In genomic region chr6:116637496-116637895, GRCm38 (mm10) we compare ENCODE assay signal across 24 mouse cellular contexts. TPM values are rescaled to one million over a fixed set of nuclear protein-coding genes. Genes with fewer than 3 reads are reported as not detected.
DNase-seq lines count a peak whose midpoint lies in the region; ATAC-seq and TF ChIP-seq lines count a peak whose summit lies in the region.
"Had no signal": no experiment of that assay in that cellular context is flagged by ENCODE, and none has a peak within 500 bp of the region (broad histone marks: within the 10 kb centered on the region; RNA-seq: fewer than 3 reads in every experiment).

No protein-coding gene starts in this region.

- no peaks in the 10 kb centered on the region for H3K9me3 ChIP-seq in liver, postnatal 0 days (ENCODE audit: low read length)
- H3K9me3 ChIP-seq: liver, embryonic 15.5 days; midbrain, embryonic 15.5 days had no signal

- H3K27me3 ChIP-seq in liver, postnatal 0 days (ENCODE audit: insufficient read depth, low read length), result no peaks in the 10 kb centered on the region
- H3K27me3 ChIP-seq: liver, embryonic 15.5 days; midbrain, embryonic 15.5 days had no signal

- no peak for ATAC-seq in liver, postnatal 0 days
- ATAC-seq: forebrain, embryonic 14.5 days; hindbrain, postnatal 0 days; midbrain, embryonic 15.5 days had no signal

- no peaks in the 10 kb centered on the region; the same call in 1 of the 2 replicates for H3K36me3 ChIP-seq in liver, postnatal 0 days (replicated peaks; ENCODE audit: insufficient read depth, low read length)
- H3K36me3 ChIP-seq: liver, embryonic 15.5 days; midbrain, embryonic 15.5 days had no signal

- intact Hi-C loops in heart, postnatal 36 days (cut with DNase I), result no loop called here

- peaks cover 33% of the 10 kb centered on the region for H3K4me1 ChIP-seq in liver, postnatal 0 days (ENCODE audit: insufficient read depth)
- H3K4me1 ChIP-seq: midbrain, embryonic 15.5 days had no signal

- no peak overlapping the region; the same call in 1 of the 2 replicates for H3K9ac ChIP-seq in liver, postnatal 0 days (replicated peaks)
- H3K9ac ChIP-seq: liver, embryonic 15.5 days; midbrain, embryonic 15.5 days had no signal

- no peak overlapping the region for H3K4me3 ChIP-seq in liver, postnatal 0 days (ENCODE audit: low read depth, low read length)
- H3K4me3 ChIP-seq: left cerebral cortex, adult 2 months; liver, embryonic 15.5 days; midbrain, embryonic 15.5 days had no signal

- WGBS in liver, postnatal 0 days (ENCODE audit: insufficient replicate concordance), result 66% methylated on average over 5 of the region's 5 CpGs

- no peak overlapping the region for H3K4me2 ChIP-seq in liver, postnatal 0 days (ENCODE audit: low read depth, low read length)
- H3K4me2 ChIP-seq: liver, embryonic 15.5 days; midbrain, embryonic 15.5 days had no signal

- no peak for TF ChIP-seq CTCF in liver, postnatal 0 days (IDR thresholded peaks at IDR 0.05; ENCODE audit: low read depth)

- peak; percentile 56 for DNase-seq in adrenal gland, postnatal 10 days
- DNase-seq in adrenal gland, adult 8-10 months, result no peak
- DNase-seq in heart, adult 18-20 months, result peak; percentile 66 to 78
- no peak for DNase-seq in heart, postnatal 36 days
- DNase-seq in liver, postnatal 0 days, result no peak
- no peak for DNase-seq in liver
- peak; percentile 57 for DNase-seq in skeletal muscle tissue, adult 2 months (ENCODE audit: low read depth, low spot score)
- DNase-seq in MN1 (ENCODE audit: low spot score), result no peak
- DNase-seq: cerebellum, adult 11-12 months; cerebellum, postnatal 36 days; kidney, adult 11 months; kidney, postnatal 14 days; thymus, postnatal 14 days had no signal

- no peak for TF ChIP-seq EP300 in liver, postnatal 0 days (IDR thresholded peaks at IDR 0.05; ENCODE audit: low read depth)

- H3K27ac ChIP-seq in liver, postnatal 0 days (ENCODE audit: low read depth), result peak overlapping the region; percentile 97
- H3K27ac ChIP-seq: hindbrain, postnatal 0 days; left cerebral cortex, adult 2 months; midbrain, embryonic 15.5 days had no signal

RNA-seq across cellular contexts. Expression of gene Zfp422, which starts 8.7 kb away (rescaled TPM):
- total RNA-seq in adrenal gland, postnatal 10 days (2021), result 10 to 100 TPM; 26.2 to 27.4 TPM
- total RNA-seq in adrenal gland, adult 8-10 months (2022), result 10 to 100 TPM; 18.0 to 21.8 (median 20.2) TPM
- 10 to 100 TPM; 16.1 to 19.7 TPM for total RNA-seq in heart, adult 18-20 months (2021)
- total RNA-seq in heart, postnatal 36 days (2021), result 10 to 100 TPM; 18.2 to 19.3 TPM
- polyA plus RNA-seq in liver, postnatal 0 days (2015; fragmentation: Nextera tagmentation; extraction: Ambion mirVana), result 26.2 and 26.7 TPM in 2 replicates
- total RNA-seq: MEL had no signal

RNA-seq across cellular contexts. Expression of gene Depp1, which starts 12.9 kb away (rescaled TPM):
- 100 to 1,000 TPM in 1 of 2 experiments, 10 to 100 TPM in 1; 27.8 to 111 TPM for total RNA-seq in adrenal gland, postnatal 10 days (2021)
- 1 to 10 TPM; 2.2 to 5.3 (median 4.0) TPM for total RNA-seq in adrenal gland, adult 8-10 months (2022)
- total RNA-seq in heart, adult 18-20 months (2021), result 10 to 100 TPM; 84.2 to 90.4 TPM
- 10 to 100 TPM; 60.4 to 63.7 TPM for total RNA-seq in heart, postnatal 36 days (2021)
- 103 and 122 TPM in 2 replicates for polyA plus RNA-seq in liver, postnatal 0 days (2015; fragmentation: Nextera tagmentation; extraction: Ambion mirVana)
- total RNA-seq: MEL; neutrophil, adult 5-6 weeks had no signal

RNA-seq across cellular contexts. Expression of gene Rassf4, which starts 36.3 kb away (rescaled TPM):
- total RNA-seq in adrenal gland, postnatal 10 days (2021), result 1 to 10 TPM; 6.0 to 6.3 TPM
- total RNA-seq in adrenal gland, adult 8-10 months (2022), result 1 to 10 TPM; 4.6 to 6.2 (median 5.8) TPM
- total RNA-seq in heart, adult 18-20 months (2021), result 1 to 10 TPM; 4.3 to 6.1 TPM
- total RNA-seq in heart, postnatal 36 days (2021), result 1 to 10 TPM; 6.5 to 8.0 TPM
- polyA plus RNA-seq in liver, postnatal 0 days (2015; fragmentation: Nextera tagmentation; extraction: Ambion mirVana), result 7.2 and 9.6 TPM in 2 replicates

RNA-seq across cellular contexts. Expression of gene Olfr215, which starts 53.5 kb away (rescaled TPM):
- not detected for total RNA-seq in adrenal gland, postnatal 10 days (2021)
- not detected for total RNA-seq in adrenal gland, adult 8-10 months (2022)
- not detected for total RNA-seq in heart, adult 18-20 months (2021)
- not detected for total RNA-seq in heart, postnatal 36 days (2021)
- not detected in 2 replicates for polyA plus RNA-seq in liver, postnatal 0 days (2015; fragmentation: Nextera tagmentation; extraction: Ambion mirVana)
- total RNA-seq: hematopoietic stem cell, adult 5-6 weeks; hindbrain, postnatal 0 days; layer of hippocampus, adult 8-10 months; left cerebral cortex, adult 2 months; megakaryocyte, adult 5-6 weeks; MEL; neutrophil, adult 5-6 weeks had no signal
- polyA plus RNA-seq: forebrain, embryonic 14.5 days; hindbrain, postnatal 0 days; limb, embryonic 11.5 days; liver, embryonic 15.5 days; midbrain, embryonic 15.5 days had no signal

Comparison
In these comparisons a context has a peak if more than half of its experiments do, and no peak if none do; other contexts are left out.
1. DNase-seq: peak in adrenal gland, postnatal 10 days (single experiment), heart, adult 18-20 months (2 of 2) and skeletal muscle tissue, adult 2 months (single experiment); none in adrenal gland, adult 8-10 months (single experiment), heart, postnatal 36 days (0 of 2), liver, postnatal 0 days (single experiment), liver (single experiment) and MN1 (single experiment).
2. RNA of gene Depp1, which starts 12.9 kb away (total RNA-seq): 27.8 to 111 TPM in adrenal gland, postnatal 10 days, 84.2 to 90.4 TPM in heart, adult 18-20 months and 60.4 to 63.7 TPM in heart, postnatal 36 days; 2.2 to 5.3 TPM in adrenal gland, adult 8-10 months; every median in the first group is over 4 times any median in the second.